Mouse (Mus musculus) stomach, embryonic 15.5 days (tissue): ENCODE measurements around the gene Fshr. TPM values are rescaled to one million over a fixed set of nuclear protein-coding genes. Genes with fewer than 3 reads are reported as not detected.
"Not testable (repeated sequence)": the region's sequence is repeated elsewhere in the genome, so short reads cannot be mapped to it uniquely, and the experiment has no call there.

Source experiments
- ATAC-seq: fragments of 200-750 bp; cut with Nextera tagmentation; 2 replicates; pipeline ENCODE4 v1.8.0; 2017; ENCODE audit warnings: low read depth, moderate number of reproducible peaks, moderate TSS enrichment; ENCODE audit not compliant: insufficient read depth, low FRiP score
- H3K27ac ChIP-seq: fragments of 300-500 bp; sonication (generic); 2 replicates; pipeline ENCODE4 v1.5.1; 2015; ENCODE audit warnings: mild to moderate bottlenecking, inconsistent platforms
- H3K27me3 ChIP-seq: fragments of 300-500 bp; sonication (generic); replicated peaks from 2 replicates; pipeline ENCODE4 v1.6.1; 2015; ENCODE audit warnings: inconsistent platforms
- H3K36me3 ChIP-seq: fragments of 300-500 bp; sonication (generic); 2 replicates; pipeline ENCODE4 v1.6.1; 2015; ENCODE audit warnings: inconsistent platforms
- H3K4me1 ChIP-seq: fragments of 300-500 bp; sonication (generic); 2 replicates; pipeline ENCODE4 v1.6.1; 2015; ENCODE audit warnings: inconsistent platforms
- H3K4me2 ChIP-seq: fragments of 300-500 bp; sonication (generic); 2 replicates; pipeline ENCODE4 v1.6.1; 2015; ENCODE audit warnings: mild to moderate bottlenecking, inconsistent platforms
- H3K4me3 ChIP-seq: fragments of 300-500 bp; sonication (generic); replicated peaks from 2 replicates; pipeline ENCODE4 v1.5.1; 2015; ENCODE audit warnings: inconsistent platforms
- H3K9ac ChIP-seq: fragments of 300-500 bp; sonication (generic); 2 replicates; pipeline ENCODE4 v1.6.1; 2015; ENCODE audit warnings: inconsistent platforms
- H3K9me3 ChIP-seq: fragments of 300-500 bp; sonication (generic); 2 replicates; pipeline ENCODE4 v1.6.1; 2016; ENCODE audit warnings: inconsistent platforms
- WGBS: fragments of 180-500 bp; shearing (Covaris S2); methylation state at CpG from one replicate; pipeline ENCODE4 v1.1.7; 2015; 5-methylcytosine and 5-hydroxymethylcytosine counted together
- polyA plus RNA-seq: library from polyadenylated mRNA; unstranded; fragments of >200 nt; fragmentation: Nextera tagmentation; extraction: Ambion mirVana; gene quantifications from 2 replicates; pipeline ENCODE4 v1.2.1, GENCODE M21; 2015

The Fshr gene
- polyA plus RNA-seq = not detected in 2 replicates

GRCm38 (mm10) chr17:89200575-89200974 lies at the start of gene Fshr:
Gene Fshr, minus strand, starts transcription at chr17:89200675.
- Histone ChIP-seq H3K4me3 (no peak within 1 kb of the TSS), H3K27ac (no peak within 1 kb of the TSS), H3K4me2 (no peak within 1 kb of the TSS), H3K9ac (no peak within 1 kb of the TSS), H3K36me3 (no peaks in the 10 kb centered on the region), H3K27me3 (no peaks in the 10 kb centered on the region), H3K9me3 (no peaks in the 10 kb centered on the region), H3K4me1 (no peaks in the 10 kb centered on the region)
- 84% methylated on average over 6 of the region's 6 CpGs for WGBS
- no peak for ATAC-seq

GRCm38 (mm10) chr17:89202181-89202580 lies 1.7 kb upstream of the Fshr start:
- no peak for ATAC-seq
- 85% methylated on average over 6 of the region's 6 CpGs for WGBS
- H3K36me3 ChIP-seq = no peaks in the 10 kb centered on the region

GRCm38 (mm10) chr17:89173545-89173944 lies 26.9 kb downstream of the Fshr start:
- no peak overlapping the region for H3K4me3 ChIP-seq

More at GRCm38 (mm10) chr17:89202181-89202580, 1.7 kb upstream of the Fshr start:
- no peak overlapping the region for H3K4me2 ChIP-seq
- no peak overlapping the region for H3K4me3 ChIP-seq
- no peak overlapping the region for H3K27ac ChIP-seq
- H3K9ac ChIP-seq = no peak overlapping the region
- H3K27me3 ChIP-seq = no peaks in the 10 kb centered on the region
- no peaks in the 10 kb centered on the region for H3K9me3 ChIP-seq
- no peaks in the 10 kb centered on the region for H3K4me1 ChIP-seq

GRCm38 (mm10) chr17:89164773-89165172 lies 35.7 kb downstream of the Fshr start:
- H3K9me3 ChIP-seq = no peaks in the 10 kb centered on the region
- no peaks in the 10 kb centered on the region for H3K36me3 ChIP-seq
- no peak overlapping the region for H3K27ac ChIP-seq
- no peaks in the 10 kb centered on the region for H3K4me1 ChIP-seq
- H3K4me2 ChIP-seq = no peak overlapping the region
- H3K9ac ChIP-seq = no peak overlapping the region
- no peaks in the 10 kb centered on the region for H3K27me3 ChIP-seq
- H3K4me3 ChIP-seq = no peak overlapping the region
- ATAC-seq = no peak

More at GRCm38 (mm10) chr17:89173545-89173944, 26.9 kb downstream of the Fshr start:
- Histone ChIP-seq H3K27me3 (no peaks in the 10 kb centered on the region), H3K9me3 (no peaks in the 10 kb centered on the region), H3K4me2 (no peak overlapping the region), H3K36me3 (no peaks in the 10 kb centered on the region), H3K4me1 (no peaks in the 10 kb centered on the region), H3K9ac (no peak overlapping the region), H3K27ac (no peak overlapping the region)
- WGBS = 56% methylated on average over 1 of the region's 1 CpGs
- ATAC-seq = no peak

GRCm38 (mm10) chr17:89162475-89162874 lies 38.0 kb downstream of the Fshr start:
- Histone ChIP-seq H3K9me3 (no peaks in the 10 kb centered on the region), H3K27ac (no peak overlapping the region), H3K36me3 (no peaks in the 10 kb centered on the region), H3K9ac (no peak overlapping the region), H3K27me3 (no peaks in the 10 kb centered on the region), H3K4me1 (no peaks in the 10 kb centered on the region), H3K4me3 (no peak overlapping the region), H3K4me2 (no peak overlapping the region)
- no peak for ATAC-seq
- 92% methylated on average over 3 of the region's 3 CpGs for WGBS

- not testable (repeated sequence) for H3K9me3 ChIP-seq, H3K4me2 ChIP-seq, H3K4me3 ChIP-seq, ATAC-seq, H3K27ac ChIP-seq, H3K9ac ChIP-seq, H3K36me3 ChIP-seq, H3K4me1 ChIP-seq, H3K27me3 ChIP-seq
- WGBS = 82% methylated on average over 3 of the region's 3 CpGs
Observed at GRCm38 (mm10) chr17:89159343-89159742, 41.1 kb downstream of the Fshr start.

GRCm38 (mm10) chr17:89144806-89145205 lies 55.7 kb downstream of the Fshr start:
- Histone ChIP-seq H3K9me3 (no peaks in the 10 kb centered on the region), H3K36me3 (no peaks in the 10 kb centered on the region), H3K27ac (no peak overlapping the region), H3K4me3 (no peak overlapping the region), H3K4me2 (no peak overlapping the region), H3K27me3 (no peaks in the 10 kb centered on the region), H3K4me1 (no peaks in the 10 kb centered on the region), H3K9ac (no peak overlapping the region)
- 80% methylated on average over 6 of the region's 6 CpGs for WGBS
- ATAC-seq = no peak

- Histone ChIP-seq H3K4me3 (no peak overlapping the region), H3K4me1 (no peaks in the 10 kb centered on the region), H3K9me3 (no peaks in the 10 kb centered on the region), H3K27me3 (no peaks in the 10 kb centered on the region), H3K36me3 (no peaks in the 10 kb centered on the region), H3K4me2 (no peak overlapping the region), H3K9ac (no peak overlapping the region), H3K27ac (no peak overlapping the region)
- ATAC-seq = no peak
- WGBS = 66% methylated on average over 2 of the region's 2 CpGs
Observed at GRCm38 (mm10) chr17:89120023-89120422, 80.5 kb downstream of the Fshr start.

- ATAC-seq = no peak
- Histone ChIP-seq H3K4me1 (no peaks in the 10 kb centered on the region), H3K4me3 (no peak overlapping the region), H3K36me3 (no peaks in the 10 kb centered on the region), H3K27ac (no peak overlapping the region), H3K27me3 (no peaks in the 10 kb centered on the region), H3K9me3 (no peaks in the 10 kb centered on the region), H3K9ac (no peak overlapping the region), H3K4me2 (no peak overlapping the region)
- WGBS = 69% methylated on average over 2 of the region's 2 CpGs
Observed at GRCm38 (mm10) chr17:89119250-89119649, 81.2 kb downstream of the Fshr start.

- H3K36me3 ChIP-seq = no peaks in the 10 kb centered on the region
- ATAC-seq = no peak
- H3K27me3 ChIP-seq = no peaks in the 10 kb centered on the region
- no peak overlapping the region for H3K4me3 ChIP-seq
- H3K4me2 ChIP-seq = no peak overlapping the region
- H3K4me1 ChIP-seq = no peaks in the 10 kb centered on the region
- no peak overlapping the region for H3K9ac ChIP-seq
- H3K9me3 ChIP-seq = no peaks in the 10 kb centered on the region
- no peak overlapping the region for H3K27ac ChIP-seq
Observed at GRCm38 (mm10) chr17:89113944-89114343, 86.5 kb downstream of the Fshr start.

GRCm38 (mm10) chr17:89100719-89101350 lies 99.6 kb downstream of the Fshr start:
- Histone ChIP-seq H3K9me3 (no peaks in the 10 kb centered on the region), H3K9ac (no peak overlapping the region), H3K27ac (no peak overlapping the region), H3K4me1 (no peaks in the 10 kb centered on the region), H3K27me3 (no peaks in the 10 kb centered on the region), H3K4me3 (no peak overlapping the region), H3K4me2 (no peak overlapping the region), H3K36me3 (no peaks in the 10 kb centered on the region)
- WGBS = 65% methylated on average over 5 of the region's 5 CpGs
- no peak for ATAC-seq

GRCm38 (mm10) chr17:89099733-89100132 lies 100.7 kb downstream of the Fshr start:
- not testable (repeated sequence) for H3K27me3 ChIP-seq, H3K9ac ChIP-seq, ATAC-seq, H3K4me1 ChIP-seq, H3K9me3 ChIP-seq, H3K4me3 ChIP-seq, H3K4me2 ChIP-seq, H3K36me3 ChIP-seq, H3K27ac ChIP-seq
- WGBS = 79% methylated on average over 1 of the region's 1 CpGs
